Mouse (Mus musculus) cerebellum, postnatal 14 days (tissue): ENCODE results near the gene Grik4.

ENCODE experiments used
- DNase-seq, 2 experiments: peaks; one replicate each; pipeline ENCODE4 v3.0.0; 2021; ENCODE audit warnings: mixed read lengths in 2 of 2

Gene Grik4

GRCm38 (mm10) chr9:42565921-42566320, 378.4 kb downstream of the Grik4 start:
- no peak for DNase-seq

- DNase-seq, result no peak
Observed at GRCm38 (mm10) chr9:42555186-42555585, 389.1 kb downstream of the Grik4 start.

GRCm38 (mm10) chr9:42550116-42550515, 394.2 kb downstream of the Grik4 start:
- peak; percentile 96 to 100 for DNase-seq

- peak in 1 of 2 experiments; percentile 26 for DNase-seq
Observed at GRCm38 (mm10) chr9:42548981-42549380, 395.3 kb downstream of the Grik4 start.

- DNase-seq, result no peak
Observed at GRCm38 (mm10) chr9:42544521-42544920, 399.8 kb downstream of the Grik4 start.

GRCm38 (mm10) chr9:42533491-42533890, 410.8 kb downstream of the Grik4 start:
- peak; percentile 50 to 65 for DNase-seq

GRCm38 (mm10) chr9:42533041-42533440, 411.3 kb downstream of the Grik4 start:
- DNase-seq, result no peak

GRCm38 (mm10) chr9:42531951-42532350, 412.3 kb downstream of the Grik4 start:
- DNase-seq, result no peak

- DNase-seq, result peak; percentile 78 to 82
Observed at GRCm38 (mm10) chr9:42530221-42531152, 413.8 kb downstream of the Grik4 start.

GRCm38 (mm10) chr9:42520587-42521084, 423.7 kb downstream of the Grik4 start:
- peak; percentile 75 for DNase-seq

- DNase-seq, result no peak
Observed at GRCm38 (mm10) chr9:42518163-42518562, 426.1 kb downstream of the Grik4 start.

- DNase-seq, result no peak
Observed at GRCm38 (mm10) chr9:42513159-42513558, 431.1 kb downstream of the Grik4 start.

GRCm38 (mm10) chr9:42512312-42512711, 432.0 kb downstream of the Grik4 start:
- peak in 1 of 2 experiments; percentile 63 for DNase-seq

- DNase-seq, result no peak
Observed at GRCm38 (mm10) chr9:42508235-42508634, 436.1 kb downstream of the Grik4 start.

- no peak for DNase-seq
Observed at GRCm38 (mm10) chr9:42507709-42508108, 436.6 kb downstream of the Grik4 start, which contains the start of gene Tbcel. TSS of gene Tbcel (minus strand) at chr9:42507809.

- no peak for DNase-seq
Observed at GRCm38 (mm10) chr9:42507022-42507421, 437.3 kb downstream of the Grik4 start.

GRCm38 (mm10) chr9:42504971-42505510, 439.3 kb downstream of the Grik4 start:
- no peak for DNase-seq

GRCm38 (mm10) chr9:42504559-42504958, 439.7 kb downstream of the Grik4 start:
- DNase-seq, result no peak

GRCm38 (mm10) chr9:42503709-42504108, 440.6 kb downstream of the Grik4 start:
- DNase-seq, result peak; percentile 15 to 29

- no peak for DNase-seq
Observed at GRCm38 (mm10) chr9:42496296-42496695, 448.0 kb downstream of the Grik4 start.

- DNase-seq, result no peak
Observed at GRCm38 (mm10) chr9:42491780-42492179, 452.5 kb downstream of the Grik4 start.

- peak; percentile 16 to 26 for DNase-seq
Observed at GRCm38 (mm10) chr9:42490589-42491382, 453.5 kb downstream of the Grik4 start.

- DNase-seq, result no peak
Observed at GRCm38 (mm10) chr9:42488071-42488470, 456.2 kb downstream of the Grik4 start.
